Mouse (Mus musculus): Measurements from ENCODE around the gene Hspb6. TPM values are rescaled to one million over a fixed set of nuclear protein-coding genes. Genes with fewer than 3 reads are reported as not detected.

Hspb6 gene
- polyA plus RNA-seq, 1 experiment from 2014 or later: 24.9 TPM

- no peaks in the 10 kb centered on the region for H3K9me3 ChIP-seq (ENCODE audit: low read depth, low read length)
- no peak overlapping the region for H3K27ac ChIP-seq (ENCODE audit: low read depth)
- DNase-seq: no peak
- 32% methylated on average over 5 of the region's 5 CpGs for WGBS
- no peak overlapping the region for H3K4me3 ChIP-seq (ENCODE audit: low read depth, low read length)
- H3K36me3 ChIP-seq (ENCODE audit: insufficient read depth): no peaks in the 10 kb centered on the region
- H3K4me2 ChIP-seq: no peak overlapping the region
- H3K27me3 ChIP-seq (ENCODE audit: insufficient read depth, low read length): no peaks in the 10 kb centered on the region
- no peak overlapping the region for H3K9ac ChIP-seq
- H3K4me1 ChIP-seq (ENCODE audit: insufficient read depth): 0 out of 2 replicates have a peak, but pooled peaks cover 3% of the 10 kb centered on the region
- TF ChIP-seq CTCF (IDR thresholded peaks at IDR 0.05; ENCODE audit: low read depth): no peak
- ATAC-seq (ENCODE audit: insufficient read depth): no peak
Observed at GRCm38 (mm10) chr7:30592772-30593423, 40.9 kb downstream of the Hspb6 start.

- H3K4me2 ChIP-seq: no peak overlapping the region
- H3K4me3 ChIP-seq (ENCODE audit: low read depth, low read length): no peak overlapping the region
- no peak overlapping the region for H3K9ac ChIP-seq
- DNase-seq (no peak), ATAC-seq (ENCODE audit: insufficient read depth) (no peak)
- no peak for TF ChIP-seq CTCF (IDR thresholded peaks at IDR 0.05; ENCODE audit: low read depth)
- no peak overlapping the region for H3K27ac ChIP-seq (ENCODE audit: low read depth)
- H3K36me3 ChIP-seq (ENCODE audit: insufficient read depth): no peaks in the 10 kb centered on the region
- H3K4me1 ChIP-seq (ENCODE audit: insufficient read depth): 0 out of 2 replicates have a peak, but pooled peaks cover 3% of the 10 kb centered on the region
- H3K9me3 ChIP-seq (ENCODE audit: low read depth, low read length): no peaks in the 10 kb centered on the region
- 69% methylated on average over 10 of the region's 10 CpGs for WGBS
- no peaks in the 10 kb centered on the region for H3K27me3 ChIP-seq (ENCODE audit: insufficient read depth, low read length)
Observed at GRCm38 (mm10) chr7:30593579-30594509, 41.9 kb downstream of the Hspb6 start.

- H3K9ac ChIP-seq: no peak overlapping the region
- H3K4me2 ChIP-seq: no peak overlapping the region
- no peaks in the 10 kb centered on the region for H3K27me3 ChIP-seq (ENCODE audit: insufficient read depth, low read length)
- DNase-seq (no peak), ATAC-seq (ENCODE audit: insufficient read depth) (no peak)
- no peaks in the 10 kb centered on the region for H3K9me3 ChIP-seq (ENCODE audit: low read depth, low read length)
- H3K36me3 ChIP-seq (ENCODE audit: insufficient read depth): no peaks in the 10 kb centered on the region
- WGBS: 59% methylated on average over 4 of the region's 4 CpGs
- TF ChIP-seq CTCF (IDR thresholded peaks at IDR 0.05; ENCODE audit: low read depth): no peak
- no peak overlapping the region for H3K4me3 ChIP-seq (ENCODE audit: low read depth, low read length)
- no peak overlapping the region for H3K27ac ChIP-seq (ENCODE audit: low read depth)
- 0 out of 2 replicates have a peak, but pooled peaks cover 3% of the 10 kb centered on the region for H3K4me1 ChIP-seq (ENCODE audit: insufficient read depth)
Observed at GRCm38 (mm10) chr7:30594510-30595024, 42.6 kb downstream of the Hspb6 start.

GRCm38 (mm10) chr7:30596093-30596492 lies 44.1 kb downstream of the Hspb6 start:
- DNase-seq: no peak
- Histone ChIP-seq H3K4me1 (ENCODE audit: insufficient read depth) (no peaks in the 10 kb centered on the region; the same call in 1 of the 2 replicates), H3K9ac (no peak overlapping the region), H3K27me3 (ENCODE audit: insufficient read depth, low read length) (no peaks in the 10 kb centered on the region), H3K4me3 (ENCODE audit: low read depth, low read length) (no peak overlapping the region), H3K4me2 (no peak overlapping the region), H3K9me3 (ENCODE audit: low read depth, low read length) (no peaks in the 10 kb centered on the region), H3K27ac (ENCODE audit: low read depth) (no peak overlapping the region), H3K36me3 (ENCODE audit: insufficient read depth) (no peaks in the 10 kb centered on the region)
- WGBS: 66% methylated on average over 5 of the region's 5 CpGs
- TF ChIP-seq CTCF (IDR thresholded peaks at IDR 0.05; ENCODE audit: low read depth): no peak
- ATAC-seq (ENCODE audit: insufficient read depth): no peak

- Histone ChIP-seq H3K4me2 (no peak overlapping the region), H3K4me3 (ENCODE audit: low read depth, low read length) (no peak overlapping the region), H3K36me3 (ENCODE audit: insufficient read depth) (no peaks in the 10 kb centered on the region), H3K27ac (ENCODE audit: low read depth) (0 out of 2 replicates have a peak overlapping the region, but pooled peaks have one; percentile 37), H3K9me3 (ENCODE audit: low read depth, low read length) (no peaks in the 10 kb centered on the region), H3K4me1 (ENCODE audit: insufficient read depth) (no peaks in the 10 kb centered on the region; the same call in 1 of the 2 replicates), H3K9ac (no peak overlapping the region), H3K27me3 (ENCODE audit: insufficient read depth, low read length) (no peaks in the 10 kb centered on the region)
- 55% methylated on average over 5 of the region's 5 CpGs for WGBS
- no peak for TF ChIP-seq CTCF (IDR thresholded peaks at IDR 0.05; ENCODE audit: low read depth)
- ATAC-seq (ENCODE audit: insufficient read depth): no peak
- DNase-seq: no peak
Observed at GRCm38 (mm10) chr7:30596811-30597210, 44.8 kb downstream of the Hspb6 start.

DNA sequence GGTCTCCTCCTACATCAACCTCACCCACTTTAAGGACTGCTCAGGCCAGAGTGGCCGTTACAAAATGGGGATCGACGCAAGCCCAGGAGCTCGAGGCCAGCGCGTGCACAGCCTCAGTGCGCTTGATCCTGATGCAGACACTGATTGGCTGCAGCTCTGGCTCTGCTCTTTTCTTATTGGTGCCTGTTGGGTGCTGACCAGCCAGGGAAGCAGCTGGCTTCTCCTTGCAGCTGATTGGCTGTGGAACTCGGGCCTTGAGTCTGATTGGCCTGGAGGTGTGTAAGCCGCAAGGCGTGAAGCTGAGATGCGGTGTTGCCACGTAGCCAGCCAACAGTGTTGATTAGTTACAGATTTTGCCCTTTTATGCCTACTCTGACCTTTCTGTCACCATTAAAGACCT lies 46.8 kb downstream of the Hspb6 start, which contains the start of gene Zbtb32:
Gene Zbtb32, minus strand, starts transcription at position 124 of the 400 bp plus-strand sequence.
- Histone ChIP-seq H3K27me3 (ENCODE audit: insufficient read depth, low read length) (no peaks in the 10 kb centered on the region), H3K9ac (no peak within 1 kb of the TSS), H3K4me3 (ENCODE audit: low read depth, low read length) (no peak within 1 kb of the TSS), H3K36me3 (ENCODE audit: insufficient read depth) (no peaks in the 10 kb centered on the region), H3K9me3 (ENCODE audit: low read depth, low read length) (no peaks in the 10 kb centered on the region), H3K27ac (ENCODE audit: low read depth) (peak within 1 kb of the TSS; percentile 87), H3K4me2 (peak within 1 kb of the TSS; percentile 43), H3K4me1 (ENCODE audit: insufficient read depth) (no peaks in the 10 kb centered on the region; the same call in 1 of the 2 replicates)
- no peak for ATAC-seq (ENCODE audit: insufficient read depth)
- TF ChIP-seq CTCF (IDR thresholded peaks at IDR 0.05; ENCODE audit: low read depth): no peak
- no peak for DNase-seq
- WGBS: 87% methylated on average over 12 of the region's 12 CpGs

All from lung, embryonic 14.5 days (tissue).